Mouse (Mus musculus): Measurements from ENCODE around the gene Eif3k. TPM values are rescaled to one million over a fixed set of nuclear protein-coding genes. Genes with fewer than 3 reads are reported as not detected.

Eif3k gene
- polyA plus RNA-seq, 1 experiment from 2014 or later, result 282 TPM

DNA sequence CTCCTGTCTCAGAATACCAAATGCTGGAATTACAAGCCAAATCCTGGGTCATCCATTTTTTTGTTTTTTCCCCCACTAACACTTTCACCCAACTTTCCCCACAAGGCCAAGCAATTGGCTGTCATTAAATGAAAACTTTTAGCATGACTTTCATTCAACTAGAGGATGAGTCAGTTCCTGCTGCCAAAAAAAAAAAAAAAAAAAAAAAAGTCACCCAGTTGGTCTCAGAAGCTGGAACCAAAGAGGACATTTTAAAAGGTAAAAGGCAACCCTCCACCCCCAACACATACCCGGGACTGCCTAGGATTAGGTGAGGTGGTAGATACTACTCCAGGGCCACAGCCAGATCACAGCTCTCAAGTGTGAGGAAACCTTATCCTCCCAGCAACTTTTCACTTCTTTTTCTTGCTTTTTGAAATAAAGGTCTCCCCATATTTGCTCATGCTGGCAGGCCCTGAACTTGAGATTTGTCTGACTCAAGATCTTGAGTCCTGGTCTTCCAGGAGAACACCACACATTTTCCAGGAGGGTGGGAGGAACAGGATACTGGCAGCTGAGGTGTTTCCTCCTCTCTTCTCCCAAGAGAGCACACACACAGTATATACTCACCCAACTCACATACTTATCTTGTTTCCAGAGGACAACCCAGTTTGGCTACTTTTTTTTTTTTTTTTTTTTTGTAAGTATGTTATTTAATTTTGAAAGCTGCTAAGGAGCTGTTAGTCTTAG, 23.5 kb downstream of the Eif3k start:
- no peak for TF ChIP-seq CTCF (IDR thresholded peaks at IDR 0.05; ENCODE audit: low read depth)
- H3K27ac ChIP-seq (ENCODE audit: low read depth, low read length), result peak overlapping the region; percentile 93; the same call in 1 of the 2 replicates
- no peaks in the 10 kb centered on the region; the same call in 1 of the 2 replicates for H3K36me3 ChIP-seq (ENCODE audit: control insufficient read depth, insufficient read depth)
- peak overlapping the region; percentile 70 for H3K4me2 ChIP-seq (replicated peaks; ENCODE audit: low read depth)
- peak overlapping the region; percentile 100; the same call in 1 of the 2 replicates for H3K4me3 ChIP-seq (ENCODE audit: low read depth, low read length)
- no peaks in the 10 kb centered on the region for H3K9me3 ChIP-seq (ENCODE audit: control insufficient read depth)
- H3K4me1 ChIP-seq (replicated peaks; ENCODE audit: control insufficient read depth, insufficient read depth, low read length), result peaks cover 27% of the 10 kb centered on the region
- ATAC-seq, result no peak
- H3K27me3 ChIP-seq (replicated peaks; ENCODE audit: control insufficient read depth, insufficient read depth, low read length), result no peaks in the 10 kb centered on the region
- peak overlapping the region; percentile 43; the same call in 1 of the 2 replicates for H3K9ac ChIP-seq (ENCODE audit: low read depth, low read length)
- 16% methylated on average over 1 of the region's 1 CpGs for WGBS

DNA sequence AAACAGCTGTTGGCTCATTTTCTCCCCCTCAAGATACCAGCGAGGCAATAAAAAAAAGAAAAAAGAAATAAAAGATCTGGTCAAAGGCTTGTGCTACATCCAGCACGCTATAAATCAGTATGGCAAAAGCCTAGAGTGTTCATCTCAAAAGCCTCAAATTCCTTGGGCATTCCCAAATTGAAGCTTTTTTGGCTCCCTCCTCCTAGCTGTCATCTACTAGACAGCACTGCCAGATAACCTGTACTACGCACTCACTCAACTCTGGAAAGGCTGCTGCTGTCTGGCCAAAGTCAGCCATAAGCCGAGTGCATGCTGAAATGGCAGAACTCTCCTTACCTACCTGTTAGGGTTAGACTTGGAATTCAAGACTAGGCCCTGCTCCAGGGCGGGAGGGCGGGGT, 24.4 kb downstream of the Eif3k start:
- Histone ChIP-seq H3K4me2 (replicated peaks; ENCODE audit: low read depth) (peak overlapping the region; percentile 70), H3K27ac (ENCODE audit: low read depth, low read length) (peak overlapping the region; percentile 21), H3K4me3 (ENCODE audit: low read depth, low read length) (no peak overlapping the region), H3K9me3 (ENCODE audit: control insufficient read depth) (no peaks in the 10 kb centered on the region), H3K36me3 (ENCODE audit: control insufficient read depth, insufficient read depth) (no peaks in the 10 kb centered on the region; the same call in 1 of the 2 replicates), H3K9ac (ENCODE audit: low read depth, low read length) (no peak overlapping the region), H3K4me1 (replicated peaks; ENCODE audit: control insufficient read depth, insufficient read depth, low read length) (peaks cover 30% of the 10 kb centered on the region), H3K27me3 (replicated peaks; ENCODE audit: control insufficient read depth, insufficient read depth, low read length) (no peaks in the 10 kb centered on the region)
- 50% methylated on average over 6 of the region's 6 CpGs for WGBS
- TF ChIP-seq CTCF (IDR thresholded peaks at IDR 0.05; ENCODE audit: low read depth), result no peak
- no peak for ATAC-seq

DNA sequence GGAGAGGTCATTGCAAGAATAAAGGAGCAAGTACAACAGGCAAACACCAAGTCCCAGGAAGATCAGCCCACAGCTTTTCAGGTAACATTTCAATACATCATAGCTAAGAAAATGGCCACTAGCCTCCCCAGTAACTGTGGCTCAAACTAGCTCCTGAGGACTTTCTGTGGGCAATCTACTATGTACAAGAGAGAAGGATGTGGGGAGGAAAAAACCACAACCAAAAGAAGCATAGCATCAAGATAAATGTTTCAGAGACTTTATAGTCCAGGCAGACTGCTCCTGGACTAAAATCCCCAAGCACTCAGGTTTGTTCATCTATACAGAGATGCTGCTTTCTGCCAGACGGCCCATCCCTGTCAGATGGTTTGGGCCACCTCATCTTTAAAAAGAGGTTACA, 25.4 kb downstream of the Eif3k start:
- H3K27ac ChIP-seq (ENCODE audit: low read depth, low read length), result 0 out of 2 replicates have a peak overlapping the region, but pooled peaks have one; percentile 35
- no peaks in the 10 kb centered on the region for H3K27me3 ChIP-seq (replicated peaks; ENCODE audit: control insufficient read depth, insufficient read depth, low read length)
- 77% methylated on average over 1 of the region's 1 CpGs for WGBS
- H3K4me2 ChIP-seq (replicated peaks; ENCODE audit: low read depth), result peak overlapping the region; percentile 70; the same call in 1 of the 2 replicates
- peaks cover 37% of the 10 kb centered on the region for H3K4me1 ChIP-seq (replicated peaks; ENCODE audit: control insufficient read depth, insufficient read depth, low read length)
- H3K4me3 ChIP-seq (ENCODE audit: low read depth, low read length), result no peak overlapping the region
- TF ChIP-seq CTCF (IDR thresholded peaks at IDR 0.05; ENCODE audit: low read depth), result no peak
- ATAC-seq, result no peak
- no peaks in the 10 kb centered on the region; the same call in 1 of the 2 replicates for H3K36me3 ChIP-seq (ENCODE audit: control insufficient read depth, insufficient read depth)
- H3K9ac ChIP-seq (ENCODE audit: low read depth, low read length), result no peak overlapping the region
- H3K9me3 ChIP-seq (ENCODE audit: control insufficient read depth), result no peaks in the 10 kb centered on the region

DNA sequence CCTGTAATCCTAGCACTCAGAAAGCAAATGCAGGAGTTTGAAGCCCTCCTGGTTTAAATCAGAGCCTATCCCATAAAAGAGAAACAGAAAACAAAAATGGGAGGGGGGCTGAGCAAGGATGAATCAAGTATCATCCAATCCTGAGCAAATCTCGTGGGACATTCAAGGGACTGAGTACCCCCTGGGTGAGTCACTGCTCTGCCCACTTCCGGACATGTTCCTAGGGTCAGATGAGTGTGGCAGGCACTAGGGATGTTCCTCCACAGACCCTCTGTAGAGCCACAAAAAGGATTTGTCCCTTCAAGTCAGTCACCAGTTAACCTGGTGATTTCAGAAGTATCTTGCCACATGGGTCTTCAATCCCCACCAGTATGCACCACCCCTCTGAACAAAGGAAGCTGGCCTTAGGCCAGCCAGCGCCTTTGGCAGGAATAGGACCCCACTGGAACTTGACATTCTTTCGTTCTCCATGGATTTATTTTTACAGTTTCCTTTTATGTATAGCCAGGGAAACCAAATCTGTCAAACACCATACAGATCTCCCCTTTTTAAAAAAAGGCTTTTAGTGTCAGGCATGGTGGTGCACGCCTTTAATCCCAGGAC, 26.3 kb downstream of the Eif3k start:
- Histone ChIP-seq H3K4me3 (ENCODE audit: low read depth, low read length) (no peak overlapping the region), H3K9me3 (ENCODE audit: control insufficient read depth) (no peaks in the 10 kb centered on the region), H3K27ac (ENCODE audit: low read depth, low read length) (peak overlapping the region; percentile 35; the same call in 1 of the 2 replicates), H3K4me1 (replicated peaks; ENCODE audit: control insufficient read depth, insufficient read depth, low read length) (peaks cover 42% of the 10 kb centered on the region), H3K4me2 (replicated peaks; ENCODE audit: low read depth) (0 out of 2 replicates have a peak overlapping the region, but pooled peaks have one; percentile 3), H3K36me3 (ENCODE audit: control insufficient read depth, insufficient read depth) (no peaks in the 10 kb centered on the region; the same call in 1 of the 2 replicates), H3K9ac (ENCODE audit: low read depth, low read length) (no peak overlapping the region), H3K27me3 (replicated peaks; ENCODE audit: control insufficient read depth, insufficient read depth, low read length) (no peaks in the 10 kb centered on the region)
- TF ChIP-seq CTCF (IDR thresholded peaks at IDR 0.05; ENCODE audit: low read depth), result no peak
- no peak for ATAC-seq
- 41% methylated on average over 5 of the region's 5 CpGs for WGBS

DNA sequence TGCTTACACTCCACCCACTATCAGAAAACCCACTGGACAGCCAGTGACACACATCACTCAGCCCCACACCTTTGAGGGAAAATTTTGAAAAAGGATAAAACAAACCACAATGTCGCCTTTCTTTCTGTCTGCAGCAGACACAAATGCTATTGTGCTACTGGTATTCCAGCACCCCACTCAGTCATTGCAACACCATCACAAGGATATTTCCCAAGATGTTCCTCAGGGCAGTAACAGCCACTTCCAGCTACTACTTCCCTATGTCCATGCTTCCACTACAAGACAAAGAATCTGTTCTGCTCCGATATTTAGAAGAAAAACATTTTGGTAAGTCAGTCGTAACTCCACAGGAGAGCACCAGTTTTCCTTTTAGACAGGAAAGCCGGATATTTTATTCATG, 26.9 kb downstream of the Eif3k start:
- Histone ChIP-seq H3K27me3 (replicated peaks; ENCODE audit: control insufficient read depth, insufficient read depth, low read length) (no peaks in the 10 kb centered on the region), H3K4me3 (ENCODE audit: low read depth, low read length) (no peak overlapping the region), H3K27ac (ENCODE audit: low read depth, low read length) (peak overlapping the region; percentile 41; the same call in 1 of the 2 replicates), H3K9me3 (ENCODE audit: control insufficient read depth) (no peaks in the 10 kb centered on the region), H3K4me2 (replicated peaks; ENCODE audit: low read depth) (no peak overlapping the region), H3K36me3 (ENCODE audit: control insufficient read depth, insufficient read depth) (peaks cover 2% of the 10 kb centered on the region), H3K9ac (ENCODE audit: low read depth, low read length) (no peak overlapping the region), H3K4me1 (replicated peaks; ENCODE audit: control insufficient read depth, insufficient read depth, low read length) (peaks cover 43% of the 10 kb centered on the region)
- ATAC-seq, result no peak
- no peak for TF ChIP-seq CTCF (IDR thresholded peaks at IDR 0.05; ENCODE audit: low read depth)
- WGBS, result 77% methylated on average over 4 of the region's 4 CpGs

All from intestine, postnatal 0 days (tissue).